Mouse (Mus musculus): ENCODE results near the gene Catsperz.
"Not testable (repeated sequence)": the region's sequence is repeated elsewhere in the genome, so short reads cannot be mapped to it uniquely, and the experiment has no call there.

The Catsperz gene

GRCm38 (mm10) chr19:6924461-6925306, 496 bp downstream of the Catsperz start:
- no peak for DNase-seq (ENCODE audit: extremely low read depth, low read depth, low spot score)

DNA sequence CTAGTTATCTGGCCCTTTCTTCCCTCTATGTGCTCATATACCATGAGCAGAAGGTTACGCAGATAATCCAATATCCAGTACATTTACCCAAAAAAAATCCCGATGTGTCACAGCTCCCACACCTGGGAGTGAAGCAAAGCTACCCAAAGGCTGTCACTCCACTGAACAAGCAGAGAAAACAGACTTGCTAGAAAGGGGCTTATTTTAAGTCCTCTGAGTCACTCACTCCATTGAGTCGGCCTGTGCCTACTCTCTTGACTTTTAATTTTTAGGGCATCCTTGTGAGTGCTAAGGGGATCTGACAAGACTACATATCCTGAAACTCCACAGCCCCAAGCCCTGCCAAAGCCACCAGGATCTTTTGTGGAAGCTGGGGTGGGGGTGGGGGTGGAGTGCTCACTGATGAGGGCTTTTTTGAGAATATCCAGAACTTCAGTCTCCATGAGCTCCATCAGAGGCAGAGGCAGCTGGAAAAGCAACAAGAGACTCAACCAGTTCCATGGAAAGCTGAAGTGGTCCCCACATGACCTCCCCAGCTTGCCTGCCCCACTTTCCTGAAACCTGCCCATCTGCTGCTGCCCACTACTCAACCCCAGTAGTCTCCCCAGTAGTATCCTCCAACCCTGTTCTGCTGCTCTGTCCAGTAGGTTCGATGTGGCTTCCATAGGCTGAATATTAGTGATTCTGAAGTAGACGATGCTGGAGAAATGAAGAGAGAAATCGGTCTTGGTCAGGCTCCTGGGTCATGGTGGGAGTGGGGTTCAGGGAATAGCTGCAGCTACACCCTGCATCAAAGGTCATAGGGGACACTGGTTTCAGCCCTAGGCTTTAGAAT, 2.1 kb downstream of the Catsperz start:
- DNase-seq (ENCODE audit: extremely low read depth, low read depth, low spot score) = no peak

GRCm38 (mm10) chr19:6921647-6922567, 3.3 kb downstream of the Catsperz start, which contains the start of gene Esrra:
Esrra (minus strand) TSS chr19:6921813.
- DNase-seq (ENCODE audit: extremely low read depth, low read depth, low spot score) = peak; percentile 98

- no peak for DNase-seq (ENCODE audit: extremely low read depth, low read depth, low spot score)
These were observed 4.2 kb downstream of the Catsperz start for GRCm38 (mm10) chr19:6920741-6921636.

DNA sequence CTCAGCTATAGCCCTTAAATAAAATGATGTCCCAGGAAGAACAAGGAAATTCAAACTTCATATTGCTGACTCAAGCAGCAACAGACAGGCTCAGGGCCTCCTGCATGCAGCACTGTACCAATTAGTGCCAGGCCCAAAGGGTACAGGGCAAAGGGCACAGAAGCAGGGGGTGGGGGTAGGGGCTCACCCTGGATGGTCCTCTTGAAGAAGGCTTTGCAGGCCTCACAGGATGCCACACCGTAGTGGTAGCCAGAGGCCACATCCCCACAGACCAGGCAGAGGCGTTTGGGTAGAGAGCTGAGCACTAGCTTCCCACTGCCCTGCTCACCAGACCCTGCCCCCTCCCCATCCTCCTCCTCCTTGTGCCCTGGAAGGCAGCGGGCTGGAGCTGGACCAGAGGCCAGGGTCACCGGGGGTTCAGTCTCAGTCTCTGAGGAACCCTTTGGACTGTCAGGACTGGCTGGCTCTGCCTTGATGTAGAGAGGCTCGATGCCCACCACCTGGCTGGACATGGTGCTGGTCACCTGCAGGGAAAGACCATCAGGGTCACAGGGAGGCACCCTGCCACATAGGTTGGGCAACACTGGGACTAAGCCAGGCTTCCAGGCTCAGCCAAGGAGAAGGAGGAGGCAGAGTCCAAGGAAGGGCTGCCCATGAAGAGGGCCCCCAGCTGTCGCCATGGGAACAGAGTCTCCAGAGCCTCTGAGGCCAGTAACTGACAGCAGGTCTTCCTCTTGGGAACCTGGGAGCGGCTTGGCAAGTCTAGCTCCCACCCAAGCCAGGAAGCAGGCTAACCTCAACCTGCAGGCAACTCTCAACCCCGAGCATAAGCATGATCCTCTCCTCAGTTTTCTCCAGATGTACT, 5.1 kb downstream of the Catsperz start:
- no peak for DNase-seq (ENCODE audit: extremely low read depth, low read depth, low spot score)

DNA sequence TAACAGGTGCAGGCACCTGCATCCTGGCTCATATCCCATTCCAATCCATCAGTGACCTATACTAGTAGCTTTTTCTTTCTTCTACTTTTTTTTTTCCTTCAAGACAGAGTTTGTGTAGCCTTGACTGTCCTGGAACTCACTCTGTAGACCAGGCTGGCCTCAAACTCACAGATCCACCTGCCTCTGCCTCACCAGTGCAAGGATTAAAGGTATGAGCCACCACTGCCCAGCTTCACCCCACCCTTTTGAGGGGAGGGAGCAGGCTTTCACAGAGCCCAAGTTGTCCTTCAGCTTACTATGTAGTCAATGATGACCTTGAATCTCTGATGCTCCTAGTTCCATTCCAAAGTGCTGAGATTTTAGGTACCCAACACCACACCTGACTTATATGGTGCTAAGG, 5.7 kb downstream of the Catsperz start:
- no peak for DNase-seq (ENCODE audit: extremely low read depth, low read depth, low spot score)

DNA sequence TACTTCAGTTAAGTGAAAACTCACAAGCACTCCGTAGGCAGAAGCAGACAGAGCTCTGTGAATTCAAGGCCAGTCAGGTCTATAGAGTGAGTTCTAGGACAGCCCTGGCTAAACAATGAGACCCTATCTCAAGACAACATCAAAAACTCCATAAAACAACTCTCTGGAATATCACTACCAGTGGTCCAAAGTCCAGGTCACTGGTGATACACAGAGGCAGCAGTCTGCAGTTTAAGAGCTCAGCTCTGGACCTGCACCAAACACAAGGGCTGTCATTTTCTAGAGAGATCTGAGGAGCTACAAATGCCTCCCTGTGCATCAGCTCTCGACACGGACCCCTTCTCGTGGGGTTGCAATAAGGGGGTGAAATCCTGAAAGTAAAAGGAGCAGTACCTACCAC, 6.9 kb downstream of the Catsperz start:
- DNase-seq (ENCODE audit: extremely low read depth, low read depth, low spot score) = no peak

- no peak for DNase-seq (ENCODE audit: extremely low read depth, low read depth, low spot score)
These were observed 8.7 kb downstream of the Catsperz start for GRCm38 (mm10) chr19:6916496-6916895.

- no peak for DNase-seq (ENCODE audit: extremely low read depth, low read depth, low spot score)
These were observed 9.9 kb downstream of the Catsperz start for GRCm38 (mm10) chr19:6915276-6915675.

DNA sequence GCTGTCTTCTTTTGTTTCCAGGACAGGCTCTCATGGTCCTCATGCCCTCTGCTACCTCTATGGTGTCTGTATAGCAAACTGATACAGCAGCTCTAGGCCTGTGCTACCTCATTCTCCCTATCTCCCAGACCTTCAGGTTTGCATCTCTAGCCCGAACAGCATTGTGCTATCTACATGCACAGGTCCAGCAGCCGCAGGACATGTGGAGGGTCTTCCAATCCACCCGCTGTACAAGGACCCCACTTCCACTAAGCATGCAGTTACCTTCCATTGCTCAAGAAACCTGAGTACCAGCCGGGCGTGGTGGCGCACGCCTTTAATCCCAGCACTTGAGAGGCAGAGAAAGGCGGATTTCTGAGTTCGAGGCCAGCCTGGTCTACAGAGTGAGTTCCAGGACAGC, 10.6 kb downstream of the Catsperz start:
- DNase-seq (ENCODE audit: extremely low read depth, low read depth, low spot score) = no peak

GRCm38 (mm10) chr19:6913991-6914390, 11.2 kb downstream of the Catsperz start:
- no peak for DNase-seq (ENCODE audit: extremely low read depth, low read depth, low spot score)

DNA sequence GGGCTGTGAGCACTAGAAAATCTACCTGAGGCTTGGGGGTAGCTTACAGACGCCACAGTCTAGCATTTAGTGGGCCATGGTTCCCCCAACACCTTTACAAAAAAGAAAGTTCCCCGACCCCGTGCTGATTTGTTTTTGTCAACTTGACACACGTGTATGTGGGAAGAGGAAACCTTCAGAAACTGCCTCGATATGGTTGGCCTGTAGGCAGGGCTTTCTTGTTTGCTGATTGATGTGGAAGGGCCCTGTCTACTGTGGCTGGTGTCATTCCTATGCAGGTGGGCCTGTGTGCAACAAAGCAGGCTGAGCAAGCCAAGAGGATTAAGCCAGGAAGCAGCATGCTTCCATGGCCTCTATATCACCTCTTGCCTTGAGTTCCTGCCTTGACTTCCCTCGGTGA, 12.1 kb downstream of the Catsperz start:
- DNase-seq (ENCODE audit: extremely low read depth, low read depth, low spot score) = no peak

GRCm38 (mm10) chr19:6912205-6912970, 12.8 kb downstream of the Catsperz start:
- DNase-seq (ENCODE audit: extremely low read depth, low read depth, low spot score) = no peak

GRCm38 (mm10) chr19:6911101-6912074, 13.8 kb downstream of the Catsperz start:
- no peak for DNase-seq (ENCODE audit: extremely low read depth, low read depth, low spot score)

- DNase-seq (ENCODE audit: extremely low read depth, low read depth, low spot score) = not testable (repeated sequence)
These were observed 14.9 kb downstream of the Catsperz start for GRCm38 (mm10) chr19:6910306-6910705.

- DNase-seq (ENCODE audit: extremely low read depth, low read depth, low spot score) = no peak
These were observed 15.5 kb downstream of the Catsperz start, which contains the start of the genes Trmt112 and Prdx5 for GRCm38 (mm10) chr19:6909507-6910289. Trmt112 (plus strand) TSS chr19:6909698. Prdx5 (minus strand) TSS chr19:6910106.

All from fat pad, adult 2 months (tissue).